Mouse (Mus musculus) ES-Bruce4 (cell line): ENCODE measurements at regions not wholly inside any gene's neighbourhood (a gene's known extent, or its start where the extent isn't known, plus 50 kb on each side); places are given as distances from the start of the nearest gene placed in this dataset.

ENCODE experiments used
- H3K27ac ChIP-seq: 2 replicates; pipeline ENCODE4 v1.5.1; 2012; ENCODE audit warnings: low read length, inconsistent platforms; ENCODE audit not compliant: insufficient read depth
- H3K27me3 ChIP-seq: 2 replicates; pipeline ENCODE4 v1.6.1; 2012; ENCODE audit warnings: mild to moderate bottlenecking, low read length, inconsistent platforms; ENCODE audit not compliant: control insufficient read depth, poor library complexity, insufficient read depth, severe bottlenecking
- H3K36me3 ChIP-seq: 2 replicates; pipeline ENCODE4 v1.6.1; 2012; ENCODE audit warnings: inconsistent platforms, mild to moderate bottlenecking, low read length, moderate library complexity; ENCODE audit not compliant: control insufficient read depth, poor library complexity, insufficient read depth, severe bottlenecking
- H3K4me1 ChIP-seq: one replicate; pipeline ENCODE4 v1.8.1; 2011; ENCODE audit warnings: low read length; ENCODE audit not compliant: control insufficient read depth, insufficient read depth
- H3K4me3 ChIP-seq: 2 replicates; pipeline ENCODE4 v1.5.1; 2011; ENCODE audit warnings: low read depth, mild to moderate bottlenecking, low read length
- H3K9ac ChIP-seq: 2 replicates; pipeline ENCODE4 v1.6.1; 2012; ENCODE audit warnings: low read depth, mild to moderate bottlenecking, inconsistent platforms; ENCODE audit not compliant: poor library complexity, severe bottlenecking
- H3K9me3 ChIP-seq: replicated peaks from 2 replicates; pipeline ENCODE4 v1.6.1; 2012; ENCODE audit warnings: mild to moderate bottlenecking, low read length, inconsistent platforms; ENCODE audit not compliant: control insufficient read depth, poor library complexity, insufficient read depth, severe bottlenecking
- CTCF ChIP-seq: IDR thresholded peaks from one replicate; pipeline ENCODE4 v1.8.1; 2011; ENCODE audit warnings: low read depth, low read length
- EP300 ChIP-seq: IDR thresholded peaks from 2 replicates; pipeline ENCODE4 v1.6.1; 2011; ENCODE audit warnings: low read depth, low read length; ENCODE audit not compliant: insufficient read depth
- POLR2A ChIP-seq: IDR thresholded peaks from one replicate; pipeline ENCODE4 v1.8.1; 2011; ENCODE audit warnings: low read length; ENCODE audit not compliant: insufficient read depth

DNA sequence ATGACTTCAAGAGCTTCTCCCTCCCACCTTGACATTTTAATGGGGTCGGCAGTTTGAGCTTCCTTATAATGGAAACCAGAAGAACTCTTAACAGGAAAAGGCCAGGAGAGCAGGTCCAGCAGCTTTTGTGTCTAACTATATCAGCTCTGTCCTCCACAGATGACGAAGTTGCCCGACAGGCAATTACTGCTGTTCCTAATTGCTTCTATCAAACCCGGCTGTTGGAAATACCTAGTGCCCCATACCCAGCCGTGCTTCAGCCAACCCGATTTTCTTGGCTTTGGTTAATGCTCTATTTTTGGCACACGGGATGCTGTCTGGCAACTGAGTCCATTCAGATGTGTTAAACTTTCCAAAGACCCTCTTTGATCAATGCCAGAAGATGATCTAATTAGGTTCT, 125.8 kb upstream of the Spdl1 start:
- no peak for TF ChIP-seq EP300
- H3K27me3 ChIP-seq = peaks cover 1% of the 10 kb centered on the region; the same call in 1 of the 2 replicates
- no peaks in the 10 kb centered on the region for H3K36me3 ChIP-seq
- no peak overlapping the region for H3K4me3 ChIP-seq
- no peak overlapping the region for H3K9ac ChIP-seq
- H3K4me1 ChIP-seq = no peaks in the 10 kb centered on the region
- no peak overlapping the region for H3K27ac ChIP-seq
- H3K9me3 ChIP-seq = no peaks in the 10 kb centered on the region

DNA sequence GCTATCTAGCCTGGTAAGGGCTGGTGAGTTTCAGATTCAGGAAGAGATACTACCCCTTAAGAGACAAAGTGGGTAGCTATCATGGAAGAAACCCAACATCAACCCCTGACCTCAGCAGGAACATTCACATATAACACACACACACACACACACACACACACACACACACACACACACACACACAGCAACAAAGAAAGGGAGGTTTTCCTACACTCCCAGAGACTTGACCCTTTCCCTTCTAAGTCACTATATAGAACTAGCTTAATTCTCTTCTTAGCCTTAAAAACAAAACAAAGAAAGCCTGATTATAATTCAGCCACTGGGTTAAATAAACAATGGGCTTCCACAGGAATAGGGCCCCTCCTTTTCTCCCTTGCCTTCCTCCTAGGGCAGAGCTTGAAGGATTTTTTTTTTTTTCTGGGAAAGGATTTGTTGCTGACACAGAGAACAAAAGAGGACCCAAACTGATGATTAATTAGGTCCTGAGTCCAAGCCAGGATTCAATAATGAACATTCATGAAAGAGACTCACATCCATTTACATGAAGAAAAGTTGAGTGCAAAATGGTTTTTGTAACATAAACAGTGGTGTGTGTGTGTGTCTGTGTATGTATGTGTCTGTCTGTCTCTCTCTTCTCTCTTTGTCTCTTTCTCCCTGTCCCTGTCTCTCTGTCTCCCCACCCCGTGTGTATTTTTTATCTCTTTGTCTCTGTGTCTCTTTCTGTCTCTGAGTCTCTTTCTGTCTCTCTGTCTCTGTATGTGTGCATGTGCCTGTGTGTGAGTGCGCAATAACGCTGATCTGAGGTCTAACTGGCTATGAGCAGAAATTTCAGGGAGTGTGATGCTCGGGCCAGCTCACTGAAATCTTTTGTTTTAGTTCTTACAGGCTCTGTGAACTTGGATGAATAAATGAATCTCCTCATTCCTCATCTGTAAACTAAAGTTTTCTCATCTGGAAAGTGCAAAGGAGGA, 108.3 kb upstream of the Spdl1 start:
- H3K27me3 ChIP-seq = no peaks in the 10 kb centered on the region
- H3K36me3 ChIP-seq = no peaks in the 10 kb centered on the region
- H3K27ac ChIP-seq = no peak overlapping the region
- H3K4me1 ChIP-seq = no peaks in the 10 kb centered on the region
- H3K9me3 ChIP-seq = no peaks in the 10 kb centered on the region
- TF ChIP-seq CTCF = no peak
- no peak for TF ChIP-seq POLR2A
- no peak for TF ChIP-seq EP300
- H3K4me3 ChIP-seq = no peak overlapping the region
- H3K9ac ChIP-seq = no peak overlapping the region

DNA sequence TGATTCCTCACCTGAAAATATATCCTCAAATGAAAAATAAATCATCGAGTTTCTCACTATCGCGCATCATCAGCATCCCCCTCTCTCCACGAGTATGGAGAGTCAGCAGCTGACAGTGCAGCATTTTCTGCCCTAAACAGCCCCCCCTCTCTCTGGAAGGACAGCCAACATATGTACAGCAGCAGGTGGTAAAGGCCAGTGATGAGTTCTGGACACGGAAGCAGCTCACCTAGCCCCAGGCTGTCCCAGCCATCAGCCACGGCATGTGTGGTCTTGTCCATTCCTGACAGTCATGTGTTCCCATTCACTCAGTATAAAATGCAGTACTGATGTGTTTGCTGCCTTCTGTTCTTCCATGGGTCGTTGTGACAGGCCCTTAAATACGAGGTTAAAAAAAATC, 106.7 kb upstream of the Spdl1 start:
- Histone ChIP-seq H3K4me1 (no peaks in the 10 kb centered on the region), H3K36me3 (no peaks in the 10 kb centered on the region), H3K4me3 (no peak overlapping the region), H3K9me3 (no peaks in the 10 kb centered on the region), H3K9ac (no peak overlapping the region), H3K27me3 (no peaks in the 10 kb centered on the region), H3K27ac (no peak overlapping the region)
- TF ChIP-seq EP300 (no peak), CTCF (no peak), POLR2A (no peak)

DNA sequence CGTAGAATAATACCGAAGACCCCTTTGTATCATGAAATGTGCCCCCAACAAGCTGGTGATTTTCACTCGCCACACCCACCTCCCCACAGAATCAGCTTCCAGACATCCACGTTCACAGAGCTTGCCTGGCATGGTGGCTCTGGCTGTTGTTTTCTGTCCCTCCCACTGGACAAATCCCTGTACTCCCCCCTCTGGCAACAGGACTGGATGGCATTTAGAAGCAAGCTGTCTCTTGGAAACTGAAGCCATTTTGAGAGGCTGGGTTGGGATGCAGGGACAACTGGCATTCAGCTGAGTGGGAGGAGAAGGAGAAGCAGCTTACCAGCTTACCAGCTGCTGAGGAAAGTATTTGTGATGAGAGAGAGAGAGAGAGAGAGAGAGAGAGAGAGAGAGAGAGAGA, 105.6 kb upstream of the Spdl1 start:
- Histone ChIP-seq H3K9ac (no peak overlapping the region), H3K36me3 (no peaks in the 10 kb centered on the region), H3K9me3 (no peaks in the 10 kb centered on the region), H3K27me3 (no peaks in the 10 kb centered on the region), H3K4me3 (no peak overlapping the region), H3K27ac (no peak overlapping the region), H3K4me1 (no peaks in the 10 kb centered on the region)
- TF ChIP-seq EP300 = no peak
- no peak for TF ChIP-seq POLR2A

DNA sequence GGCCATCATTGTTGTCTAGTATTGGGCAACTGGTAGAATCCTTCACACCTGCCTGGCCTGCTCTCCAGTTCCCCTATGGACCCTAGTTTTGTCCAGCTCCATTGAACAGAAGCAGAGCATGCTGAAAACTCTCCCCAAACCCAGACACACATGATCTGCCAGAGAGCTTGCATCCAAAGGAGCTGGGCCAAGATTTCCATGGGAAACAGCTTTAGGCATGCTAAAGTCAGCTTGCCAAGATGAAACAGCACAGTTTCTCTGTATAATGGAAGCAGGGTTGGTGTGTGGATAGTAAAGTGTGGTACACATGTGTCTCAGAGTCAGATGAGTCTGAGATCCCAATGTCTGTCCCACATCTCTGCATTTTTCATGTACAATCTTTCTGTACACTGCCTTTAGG, 98.8 kb upstream of the Spdl1 start:
- no peak overlapping the region for H3K9ac ChIP-seq
- no peak overlapping the region for H3K4me3 ChIP-seq
- no peak overlapping the region for H3K27ac ChIP-seq
- no peaks in the 10 kb centered on the region for H3K36me3 ChIP-seq
- TF ChIP-seq CTCF (no peak), EP300 (no peak), POLR2A (no peak)
- H3K4me1 ChIP-seq = no peaks in the 10 kb centered on the region
- 0 out of 2 replicates have a peak, but pooled peaks cover 5% of the 10 kb centered on the region for H3K9me3 ChIP-seq
- H3K27me3 ChIP-seq = no peaks in the 10 kb centered on the region

DNA sequence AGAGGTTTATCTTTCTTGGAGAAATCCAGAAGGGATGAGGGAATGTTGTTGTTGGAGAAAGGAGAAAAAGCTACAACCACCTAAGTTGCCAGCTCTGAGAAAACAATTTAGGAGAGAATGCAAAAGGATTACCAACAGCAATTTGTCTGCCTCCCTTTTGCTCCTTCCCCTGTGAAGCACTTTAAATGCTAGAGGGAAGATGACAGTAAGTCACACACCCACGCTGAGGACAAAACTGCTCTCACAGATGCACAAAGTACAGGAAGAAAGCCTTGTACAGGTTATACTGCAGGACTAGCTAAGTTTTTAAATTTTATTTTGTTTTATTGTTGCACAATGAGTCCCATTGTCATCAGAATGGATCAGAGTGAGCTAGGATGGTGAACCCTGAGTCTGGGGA, 83.7 kb upstream of the Spdl1 start:
- Histone ChIP-seq H3K9ac (no peak overlapping the region), H3K4me3 (no peak overlapping the region), H3K9me3 (no peaks in the 10 kb centered on the region), H3K4me1 (no peaks in the 10 kb centered on the region), H3K36me3 (no peaks in the 10 kb centered on the region), H3K27me3 (no peaks in the 10 kb centered on the region), H3K27ac (no peak overlapping the region)
- no peak for TF ChIP-seq POLR2A
- no peak for TF ChIP-seq EP300
- no peak for TF ChIP-seq CTCF
